ENCODE assay signal across 8 mouse cellular contexts in the genomic region with DNA sequence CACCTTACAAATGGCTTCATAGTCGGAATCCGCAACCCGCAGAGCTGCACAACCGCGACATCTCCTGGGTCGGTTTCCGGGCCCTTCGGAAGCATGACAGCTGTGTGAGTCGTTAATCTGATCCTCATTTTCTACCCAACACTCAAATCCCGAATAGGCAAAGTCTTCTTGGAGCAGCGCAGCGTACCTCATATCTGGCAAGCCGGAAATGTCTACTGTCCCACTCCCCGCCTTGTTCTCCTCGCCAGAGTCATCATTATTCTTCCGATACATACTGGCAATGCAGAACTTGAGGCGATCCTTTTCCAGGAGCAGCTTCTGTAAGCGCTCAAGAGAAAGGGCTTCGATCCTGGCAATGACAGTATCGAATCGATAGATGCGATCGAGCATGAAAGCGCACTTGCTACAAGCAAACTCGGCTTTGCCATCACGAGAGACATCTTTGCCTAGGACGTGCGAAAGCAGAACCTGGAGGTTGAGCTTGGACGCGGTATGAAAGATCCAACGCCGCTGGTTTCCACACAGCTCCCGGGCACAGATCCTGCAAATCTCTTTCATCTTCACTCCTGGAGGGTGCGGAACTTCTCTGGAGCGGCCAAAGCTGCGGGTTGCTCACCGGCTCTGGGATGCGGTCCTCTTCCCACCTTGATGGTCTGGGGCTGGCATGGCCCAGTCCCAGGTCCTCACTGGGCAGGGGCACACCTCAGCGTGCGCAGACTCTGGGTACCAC.
A peak's percentile ranks its signal among the peaks of the same experiment; 100 is the strongest.
DNase-seq lines count a peak whose midpoint lies in the region; ATAC-seq and TF ChIP-seq lines count a peak whose summit lies in the region.

No protein-coding gene starts in this region.

- peak; percentile 92; the same call in 1 of the 2 replicates for ATAC-seq in forebrain, embryonic 12.5 days (ENCODE audit: low FRiP score)
- ATAC-seq in intestine, embryonic 16.5 days: no peak
- ATAC-seq in megakaryocyte progenitor cell, adult 5-6 weeks (replicated peaks; ENCODE audit: poor library complexity): peak; percentile 9

- TF ChIP-seq POLR2A in MEL (IDR thresholded peaks at IDR 0.05; ENCODE audit: control insufficient read depth in 1 of 2, insufficient read depth in 1 of 2, low read depth in 1 of 2, low read length in 2 of 2, poor library complexity in 1 of 2): no peak

- no peaks in the 10 kb centered on the region for H3K9me3 ChIP-seq in MEL (replicated peaks; ENCODE audit: insufficient read depth, low read length)
- no peaks in the 10 kb centered on the region for H3K9me3 ChIP-seq in forebrain, embryonic 12.5 days
- H3K9me3 ChIP-seq in intestine, embryonic 16.5 days (ENCODE audit: control insufficient read depth, low read length): no peaks in the 10 kb centered on the region

- H3K9ac ChIP-seq in MEL (ENCODE audit: control insufficient read depth, low read depth, low read length, poor library complexity, severe bottlenecking): peak overlapping the region; percentile 66
- peak overlapping the region; percentile 80 for H3K9ac ChIP-seq in forebrain, embryonic 12.5 days
- peak overlapping the region; percentile 86 for H3K9ac ChIP-seq in intestine, embryonic 16.5 days (ENCODE audit: low read depth, low read length)

- intact Hi-C loops in left cerebral cortex, adult 2 months (cut with DNase I): loop anchor here (5.0 kb wide), 1 partner anchor 100 kb away; no protein-coding TSS in a partner anchor

- TF ChIP-seq RAD21 in MEL (IDR thresholded peaks at IDR 0.05; ENCODE audit: low read depth, low read length): no peak

- TF ChIP-seq EP300 in MEL (IDR thresholded peaks at IDR 0.05; ENCODE audit: low read depth in 1 of 2, low read length in 2 of 2): no peak

- H3K27ac ChIP-seq in left cerebral cortex, adult 2 months: peak overlapping the region; percentile 92
- H3K27ac ChIP-seq in MEL (ENCODE audit: control insufficient read depth, low read depth, low read length): no peak overlapping the region
- H3K27ac ChIP-seq in forebrain, embryonic 12.5 days: peak overlapping the region; percentile 95
- H3K27ac ChIP-seq in intestine, embryonic 16.5 days (ENCODE audit: low read length): peak overlapping the region; percentile 97

- H3K27me3 ChIP-seq in MEL (ENCODE audit: control insufficient read depth in 1 of 2, insufficient read depth in 2 of 2, low read length in 2 of 2): peaks cover 0 to 1% of the 10 kb centered on the region in 2 experiments; a peak in 2 of 4 replicates
- no peaks in the 10 kb centered on the region for H3K27me3 ChIP-seq in forebrain, embryonic 12.5 days
- H3K27me3 ChIP-seq in intestine, embryonic 16.5 days (replicated peaks; ENCODE audit: control insufficient read depth, insufficient read depth, low read length): no peaks in the 10 kb centered on the region

- peaks cover 0 to 18% of the 10 kb centered on the region in 2 experiments; a peak in 2 of 4 replicates for H3K36me3 ChIP-seq in MEL (ENCODE audit: control insufficient read depth in 1 of 2, insufficient read depth in 2 of 2, low read length in 2 of 2)
- no peaks in the 10 kb centered on the region for H3K36me3 ChIP-seq in forebrain, embryonic 12.5 days (replicated peaks)
- no peaks in the 10 kb centered on the region for H3K36me3 ChIP-seq in intestine, embryonic 16.5 days (ENCODE audit: control insufficient read depth, insufficient read depth, low read length)

- H3K79me2 ChIP-seq in MEL (ENCODE audit: control insufficient read depth, insufficient read depth, low read length, poor library complexity): 0 out of 2 replicates have a peak, but pooled peaks cover 2% of the 10 kb centered on the region

- 5% methylated on average over 40 of the region's 40 CpGs for WGBS in forebrain, embryonic 12.5 days
- WGBS in intestine, embryonic 16.5 days: 2% methylated on average over 40 of the region's 40 CpGs

- peaks cover 0 to 13% of the 10 kb centered on the region in 2 experiments; a peak in 3 of 4 replicates for H3K4me1 ChIP-seq in MEL (ENCODE audit: control insufficient read depth in 1 of 2, insufficient read depth in 2 of 2, low read length in 2 of 2)
- H3K4me1 ChIP-seq in forebrain, embryonic 12.5 days: peaks cover 37% of the 10 kb centered on the region
- H3K4me1 ChIP-seq in intestine, embryonic 16.5 days (ENCODE audit: control insufficient read depth, insufficient read depth, low read length): peaks cover 18% of the 10 kb centered on the region; the same call in 1 of the 2 replicates

- H3K4me2 ChIP-seq in forebrain, embryonic 12.5 days: peak overlapping the region; percentile 83
- peak overlapping the region; percentile 75 for H3K4me2 ChIP-seq in intestine, embryonic 16.5 days (ENCODE audit: low read depth, low read length)

- DNase-seq in left cerebral cortex, adult 2 months (ENCODE audit: extremely low spot score in 1 of 2, low spot score in 2 of 2): no peak
- DNase-seq in left cerebral cortex, adult 18-20 months (ENCODE audit: low spot score in 2 of 2): no peak
- DNase-seq in MEL (ENCODE audit: low read depth, low spot score): no peak
- peak; percentile 15 to 17 for DNase-seq in thymus, adult 18-20 months
- DNase-seq in urinary bladder, postnatal 10 days (ENCODE audit: low spot score): no peak

- H3K4me3 ChIP-seq in left cerebral cortex, adult 2 months: peak overlapping the region; percentile 88
- peak overlapping the region; percentile 60 to 77 for H3K4me3 ChIP-seq in MEL (ENCODE audit: control insufficient read depth in 1 of 2, insufficient read depth in 1 of 2, low read depth in 2 of 2, low read length in 2 of 2)
- H3K4me3 ChIP-seq in forebrain, embryonic 12.5 days (replicated peaks): peak overlapping the region; percentile 74
- peak overlapping the region; percentile 88 for H3K4me3 ChIP-seq in intestine, embryonic 16.5 days (ENCODE audit: low read length)

- TF ChIP-seq CTCF in left cerebral cortex, adult 2 months (IDR thresholded peaks at IDR 0.05): no peak
- TF ChIP-seq CTCF in MEL (IDR thresholded peaks at IDR 0.05 in 2 of 3, conservative IDR thresholded peaks at IDR 0.05 in 1 of 3; ENCODE audit: control insufficient read depth in 1 of 3, insufficient read depth in 1 of 3, low read depth in 2 of 3, low read length in 3 of 3, poor library complexity in 1 of 3, severe bottlenecking in 1 of 3): no peak

TF ChIP-seq in MEL, 35 proteins besides CTCF, POLR2A, EP300 and RAD21:
- no peak for TF ChIP-seq CHD2 (IDR thresholded peaks at IDR 0.05; ENCODE audit: low read length)
- TF ChIP-seq SIN3A (IDR thresholded peaks at IDR 0.05; ENCODE audit: low read length): peak; percentile 50
- TF ChIP-seq POLR2AphosphoS2 (IDR thresholded peaks at IDR 0.05; ENCODE audit: low read length): no peak
- TF ChIP-seq HCFC1 (IDR thresholded peaks at IDR 0.05; ENCODE audit: low read depth, low read length): 0 out of 2 replicates have a peak, but pooled peaks have one; percentile 29
- 0 out of 2 replicates have a peak, but pooled peaks have one; percentile 46 for TF ChIP-seq CHD1 (IDR thresholded peaks at IDR 0.05; ENCODE audit: low read depth, low read length)
- TF ChIP-seq MYC (IDR thresholded peaks at IDR 0.05; ENCODE audit: low read depth, low read length): no peak
- no peak for TF ChIP-seq USF2 (IDR thresholded peaks at IDR 0.05; ENCODE audit: borderline replicate concordance in 1 of 2, insufficient read depth in 1 of 2, low read depth in 1 of 2, low read length in 2 of 2)
TF ChIP-seq in MEL: peak in this region for 3.

Comparison
In these comparisons a context has a peak if more than half of its experiments do, and no peak if none do; other contexts are left out.
1. DNase-seq: peak in thymus, adult 18-20 months (2 of 2); none in left cerebral cortex, adult 2 months (0 of 2), left cerebral cortex, adult 18-20 months (0 of 2), MEL (single experiment) and urinary bladder, postnatal 10 days (single experiment).
2. Peak in every context shown above with its lines, with median percentiles within 50 percentile points of each other: H3K4me3 ChIP-seq and H3K9ac ChIP-seq.